In genomic region chr3:127468569-127468968, GRCm38 (mm10) we compare ENCODE assay signal across 23 mouse cellular contexts. TPM values are rescaled to one million over a fixed set of nuclear protein-coding genes. Genes with fewer than 3 reads are reported as not detected.
DNase-seq lines count a peak whose midpoint lies in the region; ATAC-seq and TF ChIP-seq lines count a peak whose summit lies in the region.
"Had no signal": no experiment of that assay in that cellular context is flagged by ENCODE, and none has a peak within 500 bp of the region (broad histone marks: within the 10 kb centered on the region; RNA-seq: fewer than 3 reads in every experiment).

No protein-coding gene starts in this region.

- H3K4me3 ChIP-seq in heart, postnatal 0 days (ENCODE audit: low read depth, low read length), result no peak overlapping the region
- H3K4me3 ChIP-seq in liver, embryonic 13.5 days (replicated peaks), result no peak overlapping the region
- H3K4me3 ChIP-seq: gastrocnemius, adult 2 months; heart, embryonic 12.5 days; hindbrain, embryonic 15.5 days; kidney, embryonic 15.5 days; limb, embryonic 12.5 days; midbrain, embryonic 15.5 days; myocyte had no signal

- H3K4me1 ChIP-seq in heart, postnatal 0 days (ENCODE audit: control insufficient read depth, insufficient read depth), result 0 out of 2 replicates have a peak, but pooled peaks cover 5% of the 10 kb centered on the region
- peaks cover 32% of the 10 kb centered on the region for H3K4me1 ChIP-seq in liver, embryonic 13.5 days (replicated peaks)
- H3K4me1 ChIP-seq: heart, embryonic 12.5 days; kidney, embryonic 15.5 days; limb, embryonic 12.5 days had no signal

- no peaks in the 10 kb centered on the region for H3K27me3 ChIP-seq in heart, postnatal 0 days (ENCODE audit: control insufficient read depth, insufficient read depth, low read length)
- H3K27me3 ChIP-seq in liver, embryonic 13.5 days, result no peaks in the 10 kb centered on the region
- H3K27me3 ChIP-seq: heart, embryonic 12.5 days; hindbrain, embryonic 15.5 days; midbrain, embryonic 15.5 days had no signal

- no peak for TF ChIP-seq EP300 in heart, postnatal 0 days (IDR thresholded peaks at IDR 0.05; ENCODE audit: low read depth)

- ATAC-seq in heart, postnatal 0 days (ENCODE audit: insufficient read depth, low read depth), result peak; percentile 81
- peak; percentile 96 for ATAC-seq in liver, embryonic 13.5 days (ENCODE audit: low read depth)
- peak; percentile 77 for ATAC-seq in megakaryocyte-erythroid progenitor cell, adult 5-6 weeks (replicated peaks; ENCODE audit: low FRiP score, low TSS enrichment, poor library complexity, severe bottlenecking)
- ATAC-seq: forebrain, embryonic 14.5 days; intestine, postnatal 0 days; midbrain, embryonic 15.5 days had no signal

- H3K9me3 ChIP-seq in heart, postnatal 0 days (replicated peaks; ENCODE audit: control insufficient read depth, low read length), result no peaks in the 10 kb centered on the region
- H3K9me3 ChIP-seq in liver, embryonic 13.5 days (replicated peaks), result no peaks in the 10 kb centered on the region
- H3K9me3 ChIP-seq: heart, embryonic 12.5 days; hindbrain, embryonic 15.5 days; kidney, embryonic 15.5 days; limb, embryonic 12.5 days; midbrain, embryonic 15.5 days had no signal

- H3K4me2 ChIP-seq in heart, postnatal 0 days (ENCODE audit: low read depth, low read length), result no peak overlapping the region
- peak overlapping the region; percentile 32 for H3K4me2 ChIP-seq in liver, embryonic 13.5 days
- H3K4me2 ChIP-seq: heart, embryonic 12.5 days; hindbrain, embryonic 15.5 days; kidney, embryonic 15.5 days; limb, embryonic 12.5 days; midbrain, embryonic 15.5 days had no signal

- H3K27ac ChIP-seq in heart, postnatal 0 days (ENCODE audit: low read depth), result peak overlapping the region; percentile 54
- peak overlapping the region; percentile 55 for H3K27ac ChIP-seq in liver, embryonic 13.5 days
- H3K27ac ChIP-seq: gastrocnemius, adult 2 months; hindbrain, embryonic 15.5 days; kidney, embryonic 15.5 days; limb, embryonic 12.5 days; midbrain, embryonic 15.5 days had no signal

- DNase-seq in heart, postnatal 0 days (ENCODE audit: low spot score), result peak; percentile 46
- DNase-seq in heart, adult 9 months (ENCODE audit: low spot score in 2 of 2), result no peak
- DNase-seq in MEL-GATA-1-ER (ENCODE audit: extremely low read depth, low read depth), result peak; percentile 73
- DNase-seq in liver, embryonic 13.5 days, result peak; percentile 26
- no peak for DNase-seq in adrenal gland, postnatal 4 days (ENCODE audit: low spot score in 2 of 2)
- no peak for DNase-seq in right cerebral cortex, postnatal 4 days
- DNase-seq: adrenal gland, postnatal 14 days; cerebellum, adult 9-10 months; gastrocnemius, adult 2 months; kidney, postnatal 36 days; layer of hippocampus, postnatal 36 days; lung, adult 2 months; lung, postnatal 14 days; thymus, postnatal 25 days had no signal

- no peaks in the 10 kb centered on the region for H3K36me3 ChIP-seq in heart, postnatal 0 days (replicated peaks; ENCODE audit: control insufficient read depth, insufficient read depth, low read length)
- no peaks in the 10 kb centered on the region for H3K36me3 ChIP-seq in liver, embryonic 13.5 days
- H3K36me3 ChIP-seq: heart, embryonic 12.5 days; hindbrain, embryonic 15.5 days; kidney, embryonic 15.5 days; limb, embryonic 12.5 days; midbrain, embryonic 15.5 days had no signal

- WGBS in heart, postnatal 0 days, result 48% methylated on average over 8 of the region's 8 CpGs
- WGBS in liver, embryonic 13.5 days (ENCODE audit: insufficient replicate concordance), result 34% methylated on average over 8 of the region's 8 CpGs

- no peak for TF ChIP-seq CTCF in heart, postnatal 0 days (IDR thresholded peaks at IDR 0.05; ENCODE audit: low read depth)

- H3K9ac ChIP-seq in heart, postnatal 0 days (replicated peaks; ENCODE audit: low read depth, low read length), result no peak overlapping the region
- H3K9ac ChIP-seq in liver, embryonic 13.5 days, result no peak overlapping the region
- H3K9ac ChIP-seq: heart, embryonic 12.5 days; hindbrain, embryonic 15.5 days; kidney, embryonic 15.5 days; limb, embryonic 12.5 days; midbrain, embryonic 15.5 days had no signal

RNA-seq across cellular contexts. Expression of gene Ank2, which starts 30.6 kb away (rescaled TPM):
- total RNA-seq in heart, postnatal 0 days (2014; rRNA removed; ENCODE audit: low replicate concordance), result 138 and 177 TPM in 2 replicates
- polyA plus RNA-seq in heart, postnatal 0 days (2015; fragmentation: Nextera tagmentation; extraction: Ambion mirVana), result 38.8 and 45.1 TPM in 2 replicates
- polyA plus RNA-seq in liver, embryonic 13.5 days (2015; fragmentation: Nextera tagmentation; extraction: Ambion mirVana), result 4.9 and 6.7 TPM in 2 replicates
- not detected in 2 replicates for total RNA-seq in megakaryocyte-erythroid progenitor cell, adult 5-6 weeks (2014; fragmentation: Nextera tagmentation)
- 0.38 TPM in 1 of 2 replicates, not detected in the other for total RNA-seq in megakaryocyte-erythroid progenitor cell, adult 5-6 weeks (2017)
- 10 to 100 TPM; 91.4 to 93.0 TPM for total RNA-seq in adrenal gland, postnatal 4 days (2021)

Comparison
In these comparisons a context has a peak if more than half of its experiments do, and no peak if none do; other contexts are left out.
1. DNase-seq: peak in heart, postnatal 0 days (single experiment), MEL-GATA-1-ER (single experiment) and liver, embryonic 13.5 days (single experiment); none in heart, adult 9 months (0 of 2), adrenal gland, postnatal 4 days (0 of 2) and right cerebral cortex, postnatal 4 days (single experiment).
2. RNA of gene Ank2, which starts 30.6 kb away (total RNA-seq): 138 to 177 TPM in heart, postnatal 0 days and 91.4 to 93.0 TPM in adrenal gland, postnatal 4 days; 0.38 TPM in megakaryocyte-erythroid progenitor cell, adult 5-6 weeks; every median in the first group is over 10 times any median in the second.
3. Peak in every context shown above with its lines, with median percentiles within 50 percentile points of each other: ATAC-seq.